Mouse (Mus musculus) spleen, adult 12 weeks (tissue): ENCODE data around the gene Pex7.

Source experiments
- DNase-seq: peaks from one replicate; pipeline ENCODE4 v3.0.0; 2022; ENCODE audit warnings: low spot score

Pex7 gene

GRCm38 (mm10) chr10:19907246-19907804, at the start of gene Pex7:
TSS of gene Pex7 (minus strand) at chr10:19907689.
- peak; percentile 85 for DNase-seq

GRCm38 (mm10) chr10:19956745-19957144, 49.3 kb upstream of the Pex7 start:
- no peak for DNase-seq

- no peak for DNase-seq
Observed at GRCm38 (mm10) chr10:19955817-19956216, 48.3 kb upstream of the Pex7 start.

GRCm38 (mm10) chr10:19954572-19954971, 47.1 kb upstream of the Pex7 start:
- no peak for DNase-seq

GRCm38 (mm10) chr10:19953032-19953761, 45.7 kb upstream of the Pex7 start:
- DNase-seq, result no peak

- DNase-seq, result no peak
Observed at GRCm38 (mm10) chr10:19949106-19949505, 41.6 kb upstream of the Pex7 start.

GRCm38 (mm10) chr10:19948381-19948780, 40.9 kb upstream of the Pex7 start:
- no peak for DNase-seq

- DNase-seq, result no peak
Observed at GRCm38 (mm10) chr10:19947901-19948300, 40.4 kb upstream of the Pex7 start.

GRCm38 (mm10) chr10:19947441-19947840, 40.0 kb upstream of the Pex7 start:
- no peak for DNase-seq

GRCm38 (mm10) chr10:19946644-19947043, 39.2 kb upstream of the Pex7 start:
- no peak for DNase-seq

GRCm38 (mm10) chr10:19945651-19946050, 38.2 kb upstream of the Pex7 start:
- DNase-seq, result no peak

- no peak for DNase-seq
Observed at GRCm38 (mm10) chr10:19942621-19943020, 35.1 kb upstream of the Pex7 start.

GRCm38 (mm10) chr10:19941914-19942313, 34.4 kb upstream of the Pex7 start:
- DNase-seq, result no peak

- DNase-seq, result no peak
Observed at GRCm38 (mm10) chr10:19941063-19941462, 33.6 kb upstream of the Pex7 start.

- DNase-seq, result no peak
Observed at GRCm38 (mm10) chr10:19940626-19941025, 33.1 kb upstream of the Pex7 start.

- DNase-seq, result no peak
Observed at GRCm38 (mm10) chr10:19940127-19940526, 32.6 kb upstream of the Pex7 start.

GRCm38 (mm10) chr10:19939282-19939705, 31.8 kb upstream of the Pex7 start:
- no peak for DNase-seq

GRCm38 (mm10) chr10:19938738-19939137, 31.2 kb upstream of the Pex7 start:
- no peak for DNase-seq

- DNase-seq, result no peak
Observed at GRCm38 (mm10) chr10:19936961-19937708, 29.6 kb upstream of the Pex7 start.

GRCm38 (mm10) chr10:19935821-19936367, 28.4 kb upstream of the Pex7 start:
- DNase-seq, result no peak

- DNase-seq, result no peak
Observed at GRCm38 (mm10) chr10:19935295-19935623, 27.8 kb upstream of the Pex7 start.

- no peak for DNase-seq
Observed at GRCm38 (mm10) chr10:19934384-19935294, 27.1 kb upstream of the Pex7 start, which contains the start of gene Map3k5. TSS of gene Map3k5 (plus strand) at chr10:19934472.
